Mouse (Mus musculus): ENCODE results near the gene Ptpro.

Ptpro gene

DNA sequence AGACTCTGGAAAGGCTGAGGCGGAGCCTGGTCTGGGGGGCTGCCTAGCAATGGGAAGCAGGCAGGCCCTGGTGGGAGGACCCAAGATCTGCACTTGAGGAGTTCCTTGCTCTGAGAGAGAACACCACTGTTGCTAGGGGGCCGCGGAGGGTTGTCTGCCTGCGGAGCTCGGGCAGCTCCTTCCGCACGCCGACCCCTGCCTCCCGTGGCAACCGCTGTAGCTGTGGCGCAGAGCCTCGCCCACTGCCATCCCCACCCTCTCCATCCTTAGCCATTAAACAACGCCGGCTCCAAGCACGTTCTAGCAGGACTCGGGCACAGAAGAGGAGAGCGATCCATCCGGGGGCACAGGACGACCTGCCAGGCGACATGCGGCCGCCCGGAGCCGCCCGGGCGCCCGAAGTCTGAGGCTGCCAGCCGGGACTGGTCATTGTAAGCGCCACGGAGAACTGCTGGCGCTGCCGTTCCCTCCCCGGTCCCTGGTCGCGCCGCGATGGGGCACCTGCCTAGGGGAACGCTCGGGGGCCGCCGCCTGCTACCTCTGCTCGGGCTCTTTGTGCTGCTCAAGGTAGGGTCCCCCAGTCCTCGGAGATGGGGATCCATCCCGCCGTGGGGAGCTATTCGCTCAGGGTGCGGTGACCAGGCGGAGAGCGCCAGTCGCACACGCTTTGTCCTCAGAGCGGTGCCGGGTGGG, at the start of gene Ptpro:
Ptpro (plus strand) TSS at position 126 of the 693 bp plus-strand sequence.
- DNase-seq (ENCODE audit: low spot score), result peak; percentile 32

DNA sequence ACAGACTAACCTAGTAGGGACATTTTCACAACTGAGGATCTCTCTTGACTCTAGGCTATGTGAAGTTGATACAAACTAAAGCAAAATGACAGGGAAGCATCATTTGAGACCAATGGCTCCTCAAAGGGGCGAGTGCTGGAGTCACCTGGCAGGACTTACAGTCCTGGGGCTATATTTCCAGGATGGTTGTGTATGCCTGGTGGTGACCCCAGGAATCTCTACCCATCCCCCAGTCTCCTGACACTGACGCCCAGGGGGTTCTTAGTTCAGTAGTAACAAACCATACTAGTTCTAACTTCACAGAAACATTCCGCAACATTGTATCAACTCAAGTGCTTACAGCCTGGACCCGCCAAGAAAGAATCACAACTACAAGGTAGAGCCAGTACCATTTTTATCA, 49.5 kb upstream of the Ptpro start:
- DNase-seq (ENCODE audit: low spot score), result no peak

DNA sequence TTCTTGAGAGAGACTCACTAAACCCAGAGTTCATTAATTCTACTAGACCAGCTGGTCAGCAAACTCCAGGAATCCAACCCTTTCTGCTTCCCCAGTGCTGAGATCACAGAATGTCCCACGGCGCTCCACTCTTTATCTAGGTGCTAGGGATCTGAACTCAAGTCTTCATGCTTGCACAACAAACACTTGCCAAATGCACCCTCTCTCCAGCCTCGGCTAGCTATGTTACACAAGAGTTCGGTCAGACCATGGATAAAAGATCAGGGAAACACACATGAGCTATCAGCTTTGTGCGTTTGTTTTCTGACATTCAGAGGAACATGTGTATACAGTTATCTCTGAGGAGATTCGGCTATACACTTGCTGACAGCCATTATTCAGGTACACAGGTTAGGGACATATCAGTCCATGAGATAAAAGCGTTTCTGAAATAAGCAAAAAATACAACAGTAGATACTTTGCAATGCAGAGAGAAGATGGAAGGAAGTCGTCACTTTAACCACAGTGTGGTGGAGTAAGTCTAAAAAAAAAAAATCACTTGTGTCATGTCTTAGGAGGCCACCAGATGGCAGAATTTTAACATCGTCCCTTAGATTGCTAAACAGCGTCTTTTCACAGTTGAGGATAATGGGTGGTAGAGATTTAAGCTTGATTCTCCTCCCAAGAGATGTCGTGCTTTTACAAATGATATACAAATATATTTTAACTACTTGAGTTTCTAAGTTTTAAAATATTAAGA, 46.3 kb upstream of the Ptpro start:
- DNase-seq (ENCODE audit: low spot score), result peak; percentile 29

GRCm38 (mm10) chr6:137207126-137207525, 45.0 kb upstream of the Ptpro start:
- DNase-seq (ENCODE audit: low spot score), result no peak

GRCm38 (mm10) chr6:137209992-137210391, 42.1 kb upstream of the Ptpro start:
- DNase-seq (ENCODE audit: low spot score), result peak; percentile 50

DNA sequence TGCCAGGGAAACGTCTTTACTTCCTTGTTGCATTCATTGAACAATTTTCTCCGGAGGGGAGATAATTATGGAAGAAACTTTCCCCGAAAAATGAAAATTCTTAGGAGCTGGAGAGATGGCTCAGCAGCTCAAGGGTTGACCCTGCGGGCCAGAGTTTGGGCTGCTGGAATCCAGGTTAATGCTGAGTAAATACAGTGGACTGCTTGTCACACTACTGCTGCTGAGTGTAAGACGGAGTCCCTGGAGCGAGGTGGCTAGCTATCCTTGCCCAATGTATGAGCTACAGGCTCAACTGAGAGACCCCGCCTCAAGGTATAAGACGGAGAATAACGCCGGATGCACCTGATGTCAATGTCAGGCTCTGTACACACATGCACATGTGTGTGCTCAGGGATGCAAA, 41.1 kb upstream of the Ptpro start:
- no peak for DNase-seq (ENCODE audit: low spot score)

DNA sequence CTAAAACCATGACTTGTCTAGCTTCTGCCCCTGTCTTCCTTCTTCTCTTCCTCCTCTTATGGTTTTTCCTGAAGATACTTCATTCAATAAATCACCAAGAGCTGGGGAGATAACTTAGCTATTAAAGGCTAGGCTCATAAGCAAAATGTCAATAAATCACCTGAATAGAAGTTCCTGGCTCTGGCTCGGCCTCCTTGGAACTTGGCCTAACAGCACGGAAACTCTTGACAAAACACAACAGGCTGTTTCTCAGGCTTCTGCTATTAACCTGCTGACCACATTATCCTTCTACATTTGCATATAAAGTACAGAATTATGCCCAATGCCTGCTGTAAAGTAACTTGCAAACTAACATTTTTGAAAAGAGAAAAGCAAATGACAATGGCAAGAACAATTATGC, 40.7 kb upstream of the Ptpro start:
- DNase-seq (ENCODE audit: low spot score), result no peak

DNA sequence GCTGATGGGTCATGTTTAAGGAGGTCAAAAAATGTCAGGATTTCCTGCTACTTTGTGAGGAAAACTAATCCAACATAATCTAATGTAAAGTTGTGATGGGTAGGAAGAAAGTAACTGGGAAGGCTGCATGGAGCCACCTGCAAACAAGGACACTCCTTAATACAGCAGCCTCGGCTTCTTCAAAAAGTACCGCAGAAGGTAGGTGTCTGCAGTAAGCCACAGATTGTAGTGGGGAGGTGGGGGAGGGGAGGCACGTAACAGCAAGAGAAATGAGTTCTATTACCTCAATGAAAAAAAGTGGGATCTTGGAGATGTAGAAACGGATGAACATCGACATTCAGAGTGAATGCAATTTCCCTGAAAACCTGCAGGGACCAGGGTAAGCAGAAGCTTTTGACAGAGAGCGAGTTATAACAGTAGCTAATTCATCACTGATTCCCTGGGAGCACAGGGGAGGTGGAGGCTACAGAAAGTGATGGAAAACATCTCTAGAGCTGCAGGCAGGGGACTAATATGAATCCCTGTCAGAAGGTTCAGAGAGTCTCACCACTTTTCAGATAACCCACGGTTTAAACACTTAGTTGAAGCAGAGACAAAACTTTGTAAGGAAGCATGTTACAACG, 34.2 kb upstream of the Ptpro start:
- no peak for DNase-seq (ENCODE audit: low spot score)

- DNase-seq (ENCODE audit: low spot score), result no peak
Observed at GRCm38 (mm10) chr6:137252887-137253242, 746 bp downstream of the Ptpro start.

- DNase-seq (ENCODE audit: low spot score), result no peak
Observed at GRCm38 (mm10) chr6:137253415-137253814, 1.3 kb downstream of the Ptpro start.

GRCm38 (mm10) chr6:137261033-137261432, 8.9 kb downstream of the Ptpro start:
- DNase-seq (ENCODE audit: low spot score), result no peak

- no peak for DNase-seq (ENCODE audit: low spot score)
Observed at GRCm38 (mm10) chr6:137262087-137262486, 10.0 kb downstream of the Ptpro start.

DNA sequence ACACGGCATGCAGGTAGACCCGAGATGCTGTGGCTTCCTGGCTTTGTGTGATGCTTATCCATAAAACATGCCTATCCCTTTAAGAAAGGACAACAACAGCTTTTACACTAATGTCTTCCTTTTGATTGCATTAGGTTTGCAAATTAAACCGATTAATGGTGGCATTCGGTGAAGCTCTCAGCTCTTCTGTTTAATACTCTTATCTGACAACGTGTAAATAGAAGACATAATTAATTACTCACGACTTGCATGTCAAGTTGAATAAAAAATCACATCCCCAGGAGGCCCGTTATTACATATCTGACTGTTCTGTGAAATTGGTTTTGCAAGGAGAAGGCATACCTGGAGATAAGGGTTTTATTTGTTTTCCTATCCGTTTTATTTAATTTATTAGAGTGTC, 15.9 kb downstream of the Ptpro start:
- DNase-seq (ENCODE audit: low spot score), result no peak

- DNase-seq (ENCODE audit: low spot score), result no peak
Observed at GRCm38 (mm10) chr6:137268592-137268991, 16.5 kb downstream of the Ptpro start.

DNA sequence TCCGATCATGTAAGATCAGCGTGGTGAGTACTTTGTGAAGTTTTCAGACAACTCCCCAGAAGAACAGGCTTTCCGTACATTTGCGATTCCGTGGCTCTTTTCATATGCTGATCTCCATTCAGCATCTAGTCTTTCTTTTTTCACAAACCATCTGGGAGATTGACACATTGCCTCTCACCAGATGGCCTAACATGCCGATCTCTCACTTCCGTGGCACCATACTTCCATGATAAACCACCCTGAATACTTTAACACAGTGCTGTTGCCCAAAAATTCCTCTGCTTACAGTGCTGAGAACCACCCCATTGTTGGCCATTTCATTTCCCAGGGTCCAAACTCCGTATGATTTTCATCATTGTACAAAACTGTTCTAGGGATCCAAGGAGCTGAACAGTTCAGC, 20.4 kb downstream of the Ptpro start:
- DNase-seq (ENCODE audit: low spot score), result peak; percentile 56

DNA sequence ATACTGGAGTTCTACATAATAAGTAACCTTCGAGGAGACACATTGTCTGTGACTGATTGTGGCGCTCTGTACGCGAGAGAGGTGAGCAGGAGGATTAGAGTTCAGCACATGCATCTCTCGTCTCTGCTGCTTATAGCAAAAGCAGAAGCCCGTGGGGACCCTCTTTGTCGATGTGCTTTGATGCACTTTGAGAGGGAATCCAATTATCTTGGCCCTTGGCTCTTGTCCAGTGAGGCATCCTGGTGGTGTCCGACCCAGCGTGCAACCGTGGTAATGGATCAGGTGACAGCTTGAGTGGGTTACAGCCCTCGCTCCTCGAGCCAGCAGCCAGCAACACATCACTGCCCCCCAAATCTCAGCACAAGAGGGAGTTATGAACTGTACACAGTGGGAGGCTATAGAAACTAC, 25.5 kb downstream of the Ptpro start:
- no peak for DNase-seq (ENCODE audit: low spot score)

DNA sequence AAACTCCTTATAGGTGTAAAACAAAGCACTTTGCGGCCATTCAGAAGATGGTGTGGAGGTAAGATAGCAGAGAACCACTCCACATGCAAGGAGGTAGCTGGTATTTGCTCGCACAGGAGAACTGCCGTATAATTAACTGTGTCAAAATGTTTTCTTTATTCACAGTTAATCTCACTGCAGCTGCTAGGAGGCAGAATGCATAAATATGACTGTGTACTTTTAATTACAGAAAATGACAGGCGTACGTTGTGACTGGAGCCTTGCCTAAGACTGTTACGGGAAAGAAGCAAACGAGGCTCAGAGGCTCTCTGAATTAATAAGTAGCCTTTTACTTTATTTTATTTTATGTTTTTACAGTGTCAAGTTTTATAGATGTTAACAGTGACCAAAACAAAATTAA, 27.5 kb downstream of the Ptpro start:
- no peak for DNase-seq (ENCODE audit: low spot score)

DNA sequence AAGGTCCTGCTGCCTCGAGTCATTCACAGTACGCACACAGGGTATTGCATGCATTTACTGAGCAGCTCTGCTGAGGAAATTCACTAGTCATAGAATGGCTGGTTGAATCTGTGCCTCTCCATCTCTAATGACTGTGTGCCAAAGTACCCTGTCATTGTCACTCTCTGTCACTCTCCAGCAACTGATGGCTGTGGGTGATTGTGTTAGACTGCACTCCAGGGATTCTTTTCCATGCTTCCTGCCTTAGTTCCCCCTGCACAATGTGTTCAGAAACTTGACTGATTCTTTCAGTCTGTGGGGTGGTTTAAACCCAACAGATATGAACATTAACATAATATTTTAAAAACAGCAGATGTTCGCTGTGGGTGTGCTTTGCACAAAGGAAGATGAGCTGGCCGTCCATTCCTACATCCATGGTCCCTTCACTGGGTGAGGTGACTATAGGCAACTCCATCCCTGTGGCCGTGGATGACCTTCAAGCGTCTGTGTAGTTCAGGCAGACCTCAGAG, 29.5 kb downstream of the Ptpro start:
- no peak for DNase-seq (ENCODE audit: low spot score)

- DNase-seq (ENCODE audit: low spot score), result no peak
Observed at GRCm38 (mm10) chr6:137282050-137282449, 29.9 kb downstream of the Ptpro start.

DNA sequence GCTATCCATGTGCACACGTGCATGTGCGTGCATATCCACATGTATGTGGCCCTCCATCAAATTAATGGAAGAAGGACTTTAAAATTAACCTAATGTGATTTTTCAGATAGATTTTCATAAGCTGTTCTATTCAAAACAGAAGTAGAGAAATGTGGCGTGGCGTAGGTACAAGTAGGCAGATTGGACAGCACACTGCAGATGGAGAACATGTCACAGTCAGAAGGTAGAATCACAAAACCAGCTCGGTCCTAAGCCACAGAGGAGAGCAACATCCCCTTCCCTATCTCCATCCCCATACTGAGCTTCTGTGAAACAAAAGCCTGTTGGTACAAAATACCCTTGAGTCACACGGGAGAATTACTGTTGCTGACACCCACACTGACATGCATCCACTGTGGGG, 34.3 kb downstream of the Ptpro start:
- no peak for DNase-seq (ENCODE audit: low spot score)

DNA sequence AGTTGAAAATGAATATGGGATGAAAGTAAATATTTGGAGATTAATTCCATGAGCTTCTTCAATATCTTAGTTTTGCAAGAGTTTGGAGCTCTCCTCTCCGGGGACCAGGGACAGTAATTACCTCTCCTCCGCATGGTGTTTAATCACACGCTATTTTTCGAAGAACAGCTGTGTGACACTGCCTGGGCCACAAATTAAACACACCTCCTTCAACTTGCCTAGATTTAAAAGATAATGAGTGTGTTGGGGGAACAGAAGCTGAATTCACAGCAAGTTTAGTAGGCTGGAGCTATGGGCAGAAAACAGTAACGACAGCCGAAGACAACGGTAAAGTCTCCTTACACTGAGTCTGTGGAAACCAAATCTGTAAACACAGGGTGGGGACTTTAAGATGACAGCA, 35.7 kb downstream of the Ptpro start:
- DNase-seq (ENCODE audit: low spot score), result no peak

DNA sequence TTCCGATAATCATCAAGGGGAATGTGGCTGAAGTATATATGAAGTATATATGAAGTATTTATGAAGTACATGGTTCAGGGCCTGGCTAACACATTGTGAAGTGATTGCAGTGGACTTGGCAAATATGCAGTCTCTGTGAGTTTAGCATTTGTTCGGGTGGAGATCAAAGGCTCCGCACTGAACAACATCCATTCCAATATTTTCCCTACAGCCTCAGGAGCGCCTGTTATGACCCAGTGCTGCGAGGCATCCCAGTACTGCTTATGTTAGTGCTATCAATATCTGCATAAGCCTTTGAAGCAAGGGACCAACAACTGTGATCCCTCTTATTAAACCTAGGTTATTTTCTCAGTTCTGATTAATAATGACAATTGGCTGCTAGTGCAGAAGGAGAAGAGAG, 36.1 kb downstream of the Ptpro start:
- no peak for DNase-seq (ENCODE audit: low spot score)

DNA sequence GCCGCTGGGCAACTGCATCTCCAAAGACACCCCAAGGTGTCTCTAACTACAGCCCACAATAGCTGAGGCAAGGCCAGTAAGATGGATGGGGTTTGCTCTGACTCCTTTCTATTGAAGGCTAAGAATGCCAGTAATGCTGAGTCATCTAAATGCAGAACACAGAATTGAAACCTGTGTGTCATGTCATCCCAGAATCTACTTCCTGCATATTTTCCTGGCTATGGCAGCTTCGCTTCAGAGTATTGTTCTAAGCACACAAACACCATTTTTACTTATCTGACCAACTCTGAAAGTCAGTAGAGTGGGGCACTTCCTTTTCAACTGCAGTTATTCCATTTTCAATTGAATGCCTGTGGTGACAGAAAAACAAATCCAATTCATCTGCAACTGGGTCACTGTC, 40.3 kb downstream of the Ptpro start:
- no peak for DNase-seq (ENCODE audit: low spot score)
